ENCODE assay signal across 19 mouse cellular contexts in genomic region chr2:180530584-180530983, GRCm38 (mm10). TPM values are rescaled to one million over a fixed set of nuclear protein-coding genes. Genes with fewer than 3 reads are reported as not detected.
DNase-seq lines count a peak whose midpoint lies in the region; ATAC-seq lines count a peak whose summit lies in the region.
"Had no signal": no experiment of that assay in that cellular context is flagged by ENCODE, and none has a peak within 500 bp of the region (broad histone marks: within the 10 kb centered on the region; RNA-seq: fewer than 3 reads in every experiment).

No protein-coding gene starts in this region.

- 0 out of 2 replicates have a peak, but pooled peaks have one; percentile 25 for ATAC-seq in hindbrain, embryonic 15.5 days (ENCODE audit: low FRiP score, low read depth)
- ATAC-seq in hindbrain, embryonic 11.5 days (ENCODE audit: low FRiP score), result no peak
- peak; percentile 78 for ATAC-seq in forebrain, embryonic 11.5 days (replicated peaks; ENCODE audit: low FRiP score)
- ATAC-seq: intestine, postnatal 0 days had no signal

- WGBS in hindbrain, embryonic 15.5 days, result 24% methylated on average over 3 of the region's 3 CpGs
- WGBS in hindbrain, embryonic 11.5 days, result 16% methylated on average over 3 of the region's 3 CpGs
- 6% methylated on average over 3 of the region's 3 CpGs for WGBS in forebrain, embryonic 11.5 days
- WGBS in limb, embryonic 10.5 days, result 38% methylated on average over 3 of the region's 3 CpGs
- WGBS in heart, embryonic 10.5 days, result 33% methylated on average over 3 of the region's 3 CpGs

- no peaks in the 10 kb centered on the region for H3K36me3 ChIP-seq in hindbrain, embryonic 15.5 days
- H3K36me3 ChIP-seq in hindbrain, embryonic 11.5 days (ENCODE audit: control insufficient read depth, insufficient read depth, low read length), result no peaks in the 10 kb centered on the region
- H3K36me3 ChIP-seq in forebrain, embryonic 11.5 days (ENCODE audit: control insufficient read depth, insufficient read depth, low read length), result no peaks in the 10 kb centered on the region
- no peaks in the 10 kb centered on the region for H3K36me3 ChIP-seq in limb, embryonic 10.5 days
- no peaks in the 10 kb centered on the region for H3K36me3 ChIP-seq in heart, embryonic 10.5 days
- H3K36me3 ChIP-seq: embryonic facial prominence, embryonic 12.5 days; heart, embryonic 13.5 days; limb, embryonic 12.5 days; liver, embryonic 13.5 days had no signal

- no peaks in the 10 kb centered on the region for H3K9me3 ChIP-seq in hindbrain, embryonic 15.5 days
- no peaks in the 10 kb centered on the region for H3K9me3 ChIP-seq in hindbrain, embryonic 11.5 days (ENCODE audit: control insufficient read depth, low read length)
- no peaks in the 10 kb centered on the region for H3K9me3 ChIP-seq in forebrain, embryonic 11.5 days (ENCODE audit: control insufficient read depth, low read length)
- H3K9me3 ChIP-seq in limb, embryonic 10.5 days (replicated peaks), result no peaks in the 10 kb centered on the region
- no peaks in the 10 kb centered on the region for H3K9me3 ChIP-seq in heart, embryonic 10.5 days
- H3K9me3 ChIP-seq: embryonic facial prominence, embryonic 12.5 days; heart, embryonic 13.5 days; limb, embryonic 12.5 days; liver, embryonic 13.5 days had no signal

- H3K9ac ChIP-seq in hindbrain, embryonic 15.5 days, result no peak overlapping the region
- H3K9ac ChIP-seq in hindbrain, embryonic 11.5 days (ENCODE audit: low read depth, low read length), result no peak overlapping the region
- no peak overlapping the region for H3K9ac ChIP-seq in forebrain, embryonic 11.5 days (ENCODE audit: low read length)
- H3K9ac ChIP-seq: embryonic facial prominence, embryonic 12.5 days; heart, embryonic 13.5 days; limb, embryonic 12.5 days; liver, embryonic 13.5 days had no signal

- H3K27me3 ChIP-seq in hindbrain, embryonic 15.5 days, result no peaks in the 10 kb centered on the region
- no peaks in the 10 kb centered on the region for H3K27me3 ChIP-seq in hindbrain, embryonic 11.5 days (ENCODE audit: control insufficient read depth, insufficient read depth, low read length)
- H3K27me3 ChIP-seq in forebrain, embryonic 11.5 days (ENCODE audit: control insufficient read depth, insufficient read depth, low read length), result no peaks in the 10 kb centered on the region; the same call in 1 of the 2 replicates
- peaks cover 29% of the 10 kb centered on the region for H3K27me3 ChIP-seq in limb, embryonic 10.5 days (ENCODE audit: low read depth, poor library complexity, severe bottlenecking)
- H3K27me3 ChIP-seq in heart, embryonic 10.5 days (ENCODE audit: insufficient read depth, poor library complexity, severe bottlenecking), result peaks cover 72% of the 10 kb centered on the region

- no peak overlapping the region for H3K27ac ChIP-seq in hindbrain, embryonic 15.5 days (replicated peaks)
- H3K27ac ChIP-seq in hindbrain, embryonic 11.5 days (ENCODE audit: low read depth, low read length), result no peak overlapping the region
- H3K27ac ChIP-seq in forebrain, embryonic 11.5 days (ENCODE audit: low read depth, low read length), result peak overlapping the region; percentile 72
- H3K27ac ChIP-seq in limb, embryonic 10.5 days, result no peak overlapping the region
- H3K27ac ChIP-seq in heart, embryonic 10.5 days, result no peak overlapping the region
- H3K27ac ChIP-seq: embryonic facial prominence, embryonic 12.5 days; heart, embryonic 13.5 days; left cerebral cortex, adult 2 months; limb, embryonic 12.5 days; liver, embryonic 13.5 days had no signal

- no peak overlapping the region for H3K4me3 ChIP-seq in hindbrain, embryonic 15.5 days
- H3K4me3 ChIP-seq in hindbrain, embryonic 11.5 days (ENCODE audit: low read depth, low read length), result no peak overlapping the region
- H3K4me3 ChIP-seq in forebrain, embryonic 11.5 days (ENCODE audit: low read depth, low read length), result no peak overlapping the region
- H3K4me3 ChIP-seq in limb, embryonic 10.5 days, result no peak overlapping the region
- no peak overlapping the region for H3K4me3 ChIP-seq in heart, embryonic 10.5 days
- H3K4me3 ChIP-seq: embryonic facial prominence, embryonic 12.5 days; heart, embryonic 13.5 days; left cerebral cortex, adult 2 months; limb, embryonic 12.5 days; liver, embryonic 13.5 days; myocyte had no signal

- H3K4me1 ChIP-seq in hindbrain, embryonic 15.5 days (replicated peaks), result peaks cover 32% of the 10 kb centered on the region
- H3K4me1 ChIP-seq in hindbrain, embryonic 11.5 days (replicated peaks; ENCODE audit: control insufficient read depth, insufficient read depth, low read length), result no peaks in the 10 kb centered on the region
- peaks cover 16% of the 10 kb centered on the region for H3K4me1 ChIP-seq in forebrain, embryonic 11.5 days (replicated peaks; ENCODE audit: control insufficient read depth, insufficient read depth, low read length)
- H3K4me1 ChIP-seq in limb, embryonic 10.5 days, result peaks cover 17% of the 10 kb centered on the region
- peaks cover 18% of the 10 kb centered on the region for H3K4me1 ChIP-seq in heart, embryonic 10.5 days
- H3K4me1 ChIP-seq: embryonic facial prominence, embryonic 12.5 days; liver, embryonic 13.5 days had no signal

- H3K4me2 ChIP-seq in hindbrain, embryonic 15.5 days, result no peak overlapping the region
- H3K4me2 ChIP-seq in hindbrain, embryonic 11.5 days (replicated peaks; ENCODE audit: low read depth, low read length), result no peak overlapping the region
- H3K4me2 ChIP-seq in forebrain, embryonic 11.5 days (ENCODE audit: low read depth, low read length, severe bottlenecking), result peak overlapping the region; percentile 33
- H3K4me2 ChIP-seq: embryonic facial prominence, embryonic 12.5 days; heart, embryonic 13.5 days; limb, embryonic 12.5 days; liver, embryonic 13.5 days had no signal

- DNase-seq in hindbrain, embryonic 11.5 days (ENCODE audit: low spot score), result no peak
- DNase-seq in retina, postnatal 1 day, result peak; percentile 47
- no peak for DNase-seq in retina, embryonic 14.5 days (ENCODE audit: low spot score)
- no peak for DNase-seq in forebrain, embryonic 11.5 days (ENCODE audit: low spot score)
- DNase-seq in right cerebral cortex, postnatal 4 days, result no peak
- no peak for DNase-seq in limb, embryonic 10.5 days (ENCODE audit: low spot score)
- no peak for DNase-seq in heart, embryonic 10.5 days (ENCODE audit: low spot score)
- DNase-seq: adrenal gland, adult 8-10 months; cerebellum, adult 11-12 months; heart, postnatal 4 days; kidney, postnatal 14 days; liver, embryonic 13.5 days had no signal

RNA-seq across cellular contexts. Expression of gene Ntsr1, which starts 30.8 kb away (rescaled TPM):
- polyA plus RNA-seq in hindbrain, embryonic 15.5 days (2015; fragmentation: Nextera tagmentation; extraction: Ambion mirVana), result 2.7 and 2.8 TPM in 2 replicates
- 0.15 and 0.31 TPM in 2 replicates for polyA plus RNA-seq in hindbrain, embryonic 11.5 days (2014; fragmentation: Nextera tagmentation; extraction: Ambion mirVana)
- polyA plus RNA-seq in forebrain, embryonic 11.5 days (2014; fragmentation: Nextera tagmentation; extraction: Ambion mirVana), result 0.15 and 0.21 TPM in 2 replicates
- polyA plus RNA-seq in limb, embryonic 10.5 days (2016; fragmentation: Nextera tagmentation; extraction: Ambion mirVana), result 0.11 and 0.28 TPM in 2 replicates
- polyA plus RNA-seq in heart, embryonic 10.5 days (2016; fragmentation: Nextera tagmentation; extraction: Ambion mirVana), result 0.12 and 0.26 TPM in 2 replicates
- polyA plus RNA-seq: myocyte had no signal

RNA-seq across cellular contexts. Expression of gene Mrgbp, which starts 50.5 kb away (rescaled TPM):
- polyA plus RNA-seq in hindbrain, embryonic 15.5 days (2015; fragmentation: Nextera tagmentation; extraction: Ambion mirVana), result 38.3 and 40.6 TPM in 2 replicates
- polyA plus RNA-seq in hindbrain, embryonic 11.5 days (2014; fragmentation: Nextera tagmentation; extraction: Ambion mirVana), result 43.3 and 43.6 TPM in 2 replicates
- 49.5 and 51.9 TPM in 2 replicates for polyA plus RNA-seq in forebrain, embryonic 11.5 days (2014; fragmentation: Nextera tagmentation; extraction: Ambion mirVana)
- 33.8 and 38.3 TPM in 2 replicates for polyA plus RNA-seq in limb, embryonic 10.5 days (2016; fragmentation: Nextera tagmentation; extraction: Ambion mirVana)
- 25.7 and 32.9 TPM in 2 replicates for polyA plus RNA-seq in heart, embryonic 10.5 days (2016; fragmentation: Nextera tagmentation; extraction: Ambion mirVana)

RNA-seq across cellular contexts. Expression of gene Ogfr, which starts 58.5 kb away (rescaled TPM):
- 82.8 and 88.6 TPM in 2 replicates for polyA plus RNA-seq in hindbrain, embryonic 15.5 days (2015; fragmentation: Nextera tagmentation; extraction: Ambion mirVana)
- 99.0 and 104 TPM in 2 replicates for polyA plus RNA-seq in hindbrain, embryonic 11.5 days (2014; fragmentation: Nextera tagmentation; extraction: Ambion mirVana)
- polyA plus RNA-seq in forebrain, embryonic 11.5 days (2014; fragmentation: Nextera tagmentation; extraction: Ambion mirVana), result 98.6 and 108 TPM in 2 replicates
- 107 and 112 TPM in 2 replicates for polyA plus RNA-seq in limb, embryonic 10.5 days (2016; fragmentation: Nextera tagmentation; extraction: Ambion mirVana)
- 72.0 and 81.2 TPM in 2 replicates for polyA plus RNA-seq in heart, embryonic 10.5 days (2016; fragmentation: Nextera tagmentation; extraction: Ambion mirVana)
